Mouse (Mus musculus) right cerebral cortex, adult 18-20 months (tissue): ENCODE measurements around the gene Wfdc21.
A peak's percentile ranks its signal among the peaks of the same experiment; 100 is the strongest.

Source experiments
- DNase-seq: peaks from one replicate; pipeline ENCODE4 v3.0.0; 2022; ENCODE audit warnings: mixed read lengths

Wfdc21 gene

GRCm38 (mm10) chr11:83746681-83747080 lies at the start of gene Wfdc21:
Wfdc21 (plus strand) TSS chr11:83746940.
- no peak for DNase-seq

DNA sequence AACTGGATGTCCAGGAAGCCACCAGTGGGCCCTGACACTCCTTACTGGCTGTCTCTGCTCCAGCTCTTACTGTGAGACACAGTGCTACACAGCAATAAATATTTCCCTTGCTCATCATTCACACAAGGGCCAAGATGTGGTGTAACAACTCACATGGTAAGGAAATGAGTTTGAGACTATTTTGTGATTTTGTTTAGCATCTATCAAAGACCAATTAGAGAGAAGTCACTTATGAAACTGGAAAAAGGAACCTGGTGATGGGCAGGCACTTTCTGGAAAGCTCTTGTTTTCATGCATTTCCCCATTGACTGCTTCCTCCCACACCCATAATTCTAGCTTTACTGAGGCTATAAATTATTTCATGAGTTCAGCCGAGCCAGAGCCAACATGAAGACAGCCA lies 43.0 kb upstream of the Wfdc21 start, which contains the start of gene Wfdc17:
Gene Wfdc17 (plus strand): TSS at position 287 of the 400 bp plus-strand sequence.
- DNase-seq, result no peak

DNA sequence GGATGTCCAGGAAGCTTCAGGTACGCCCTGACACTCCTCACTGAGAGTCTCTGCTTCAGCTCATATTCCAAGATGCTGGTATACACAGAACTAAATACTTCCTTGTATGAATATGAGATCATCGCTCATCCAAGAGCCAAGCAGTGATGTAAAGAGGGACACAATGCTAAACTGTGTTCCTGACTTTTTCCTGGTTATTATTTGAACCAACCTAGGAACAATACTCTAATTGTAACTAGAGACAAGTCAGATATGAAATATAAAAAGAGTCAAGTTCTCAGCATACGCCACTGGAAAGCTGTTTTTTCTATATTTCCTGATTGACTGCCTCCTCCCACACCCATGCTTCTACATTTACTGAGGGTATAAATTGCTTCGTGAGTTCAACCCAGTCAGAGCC lies 38.0 kb upstream of the Wfdc21 start, which contains the start of gene Wfdc18:
Gene Wfdc18 (plus strand): TSS at position 301 of the 400 bp plus-strand sequence.
- no peak for DNase-seq

DNA sequence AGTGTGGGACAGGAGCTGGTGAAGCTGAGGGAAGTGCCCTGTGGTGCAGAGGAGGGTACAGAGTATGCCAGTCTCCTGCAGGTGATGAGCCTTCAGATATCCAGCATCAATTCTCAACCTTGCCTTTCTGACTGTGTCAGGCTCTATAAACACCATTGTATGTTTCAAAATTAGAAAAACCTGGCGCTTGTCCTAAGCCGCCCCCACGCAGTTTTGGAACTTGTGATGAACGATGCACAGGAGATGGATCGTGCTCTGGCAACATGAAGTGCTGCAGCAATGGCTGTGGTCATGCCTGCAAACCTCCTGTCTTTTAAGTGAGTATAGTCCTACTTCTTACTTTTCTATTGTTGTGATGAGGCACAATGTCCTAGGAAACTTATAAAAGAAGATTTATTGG lies 37.1 kb upstream of the Wfdc21 start:
- peak; percentile 15 for DNase-seq

DNA sequence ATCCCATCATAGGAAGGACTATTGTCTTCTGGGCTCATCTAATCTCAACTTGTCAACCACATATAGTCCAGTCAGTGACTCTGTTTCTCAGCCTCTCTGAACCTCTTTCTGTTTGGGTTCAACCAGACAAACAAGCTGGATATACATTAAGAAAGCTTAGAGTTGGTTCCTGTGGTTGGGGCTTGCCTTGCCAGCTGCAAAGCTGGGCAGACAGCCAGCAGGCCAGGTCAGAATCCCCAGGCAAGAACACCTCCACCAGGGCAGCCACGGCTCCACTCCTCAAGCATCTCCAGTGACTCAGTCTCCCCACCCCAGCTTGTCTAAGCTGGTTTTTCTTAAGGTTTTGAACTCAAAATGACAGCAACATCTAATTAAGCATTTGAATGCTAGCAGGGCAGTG lies 34.1 kb upstream of the Wfdc21 start:
- DNase-seq, result no peak

DNA sequence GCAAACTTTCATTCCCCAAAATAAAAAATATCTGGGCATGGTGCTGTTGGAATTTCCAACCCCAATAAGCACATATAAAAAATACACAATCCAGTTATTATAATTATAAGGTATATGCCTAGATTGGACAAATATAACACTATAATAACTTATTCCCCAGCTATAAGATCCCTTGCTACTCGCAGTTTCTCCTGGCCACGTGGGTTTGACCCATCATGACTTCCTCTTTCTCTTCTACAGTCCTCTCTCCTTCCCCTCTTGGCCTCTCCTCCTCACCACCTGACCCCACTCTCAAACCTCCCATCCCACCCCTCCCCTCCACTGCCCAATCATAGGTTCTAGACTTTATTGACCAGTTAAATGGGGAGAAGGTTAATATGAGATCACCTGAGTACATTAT lies 32.8 kb upstream of the Wfdc21 start:
- no peak for DNase-seq

DNA sequence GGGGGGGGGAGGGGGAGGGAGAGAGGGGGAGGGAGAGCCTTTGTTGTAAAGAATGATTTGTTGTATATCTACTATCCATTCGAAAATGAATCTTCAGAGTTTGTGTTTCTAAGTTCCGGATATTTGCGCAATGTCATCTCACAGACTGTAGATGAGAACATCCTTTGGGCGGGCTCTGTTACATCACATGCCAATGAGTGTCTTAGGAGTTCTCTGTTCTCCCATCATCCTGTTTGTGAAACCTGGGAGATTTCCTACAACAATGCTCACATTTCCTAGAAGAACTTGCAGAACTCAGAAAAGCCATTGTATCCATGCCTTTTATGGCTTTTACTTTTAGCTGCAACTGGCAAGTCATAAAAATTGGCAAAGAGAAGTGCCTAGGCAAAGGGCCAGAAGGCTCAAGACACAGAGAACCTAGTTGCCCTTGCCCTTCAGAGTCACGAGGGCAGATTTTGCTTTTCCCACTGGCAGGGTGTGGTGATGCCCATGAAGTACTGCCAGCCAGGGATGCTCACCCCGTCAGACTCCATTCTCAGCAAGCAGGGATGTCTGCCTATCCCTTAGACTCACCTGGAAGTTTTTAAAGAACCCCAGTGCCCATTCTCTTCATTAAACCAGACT lies 29.6 kb upstream of the Wfdc21 start:
- no peak for DNase-seq

DNA sequence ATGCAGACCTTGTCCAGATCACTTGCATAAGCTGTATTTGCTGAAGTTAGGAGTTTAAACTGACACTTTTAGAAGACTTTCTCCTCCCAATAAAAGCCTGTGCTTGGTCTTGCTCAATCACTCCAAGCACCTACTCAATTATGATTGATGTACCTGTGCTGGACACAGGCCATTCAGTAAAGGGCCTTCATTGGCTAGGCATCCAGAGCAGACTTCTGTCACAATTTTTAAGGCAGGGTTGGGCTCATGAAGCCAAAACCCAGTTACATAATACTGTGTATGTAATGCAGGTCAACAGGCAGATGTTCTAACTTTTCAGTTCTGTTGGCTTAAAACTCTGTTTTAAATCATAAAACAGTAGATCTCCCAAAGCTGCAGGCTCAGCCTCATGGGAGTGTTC lies 26.0 kb upstream of the Wfdc21 start:
- DNase-seq, result no peak

GRCm38 (mm10) chr11:83728757-83729432 lies 17.8 kb upstream of the Wfdc21 start:
- no peak for DNase-seq

DNA sequence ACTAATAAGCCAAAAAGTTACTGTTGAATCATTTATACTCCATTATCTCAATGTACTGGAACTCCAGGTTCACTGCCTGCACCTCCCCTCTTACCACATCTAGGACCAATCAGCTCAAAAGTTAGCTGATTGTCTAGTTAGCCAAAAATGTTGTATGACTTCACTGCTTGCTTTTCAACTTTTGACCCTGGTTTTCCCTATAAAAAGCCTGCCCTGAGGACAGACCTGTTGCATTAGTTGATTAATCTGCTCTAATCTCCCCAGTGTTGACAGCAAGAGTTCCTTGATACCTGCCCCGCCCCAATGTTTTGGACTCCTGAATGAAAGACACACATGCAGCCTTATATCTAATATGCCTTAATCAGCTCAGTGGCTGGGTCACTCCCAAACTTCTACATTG lies 15.6 kb upstream of the Wfdc21 start:
- no peak for DNase-seq

DNA sequence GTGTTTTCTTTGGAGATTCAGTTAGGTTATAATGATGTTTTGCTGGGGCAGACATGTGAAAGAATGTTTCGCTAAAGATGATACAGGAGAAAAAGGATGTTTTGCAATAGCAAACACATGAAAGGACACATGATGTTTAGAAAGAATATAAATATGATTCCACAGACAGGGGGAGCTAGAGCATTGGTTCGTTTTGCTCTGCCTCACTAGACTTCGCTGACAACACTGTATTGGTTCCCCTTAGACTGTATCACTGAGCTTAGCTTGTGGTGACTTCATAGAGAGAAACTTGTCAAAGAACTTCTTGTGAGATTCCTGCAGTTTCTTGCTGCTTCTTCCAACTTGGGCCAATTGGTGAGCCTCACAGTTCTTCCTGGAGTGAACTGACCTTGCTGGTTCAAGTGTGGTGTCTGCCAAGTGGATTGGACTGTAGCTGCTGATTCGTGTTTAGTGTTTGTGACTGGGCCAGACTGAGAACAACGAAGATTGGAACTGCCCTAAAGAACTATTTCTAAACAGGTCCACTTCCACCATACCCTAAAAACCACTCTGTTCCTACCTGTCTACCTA lies 13.6 kb upstream of the Wfdc21 start:
- DNase-seq, result no peak

- DNase-seq, result no peak
These were observed 12.5 kb upstream of the Wfdc21 start for GRCm38 (mm10) chr11:83734215-83734614.

DNA sequence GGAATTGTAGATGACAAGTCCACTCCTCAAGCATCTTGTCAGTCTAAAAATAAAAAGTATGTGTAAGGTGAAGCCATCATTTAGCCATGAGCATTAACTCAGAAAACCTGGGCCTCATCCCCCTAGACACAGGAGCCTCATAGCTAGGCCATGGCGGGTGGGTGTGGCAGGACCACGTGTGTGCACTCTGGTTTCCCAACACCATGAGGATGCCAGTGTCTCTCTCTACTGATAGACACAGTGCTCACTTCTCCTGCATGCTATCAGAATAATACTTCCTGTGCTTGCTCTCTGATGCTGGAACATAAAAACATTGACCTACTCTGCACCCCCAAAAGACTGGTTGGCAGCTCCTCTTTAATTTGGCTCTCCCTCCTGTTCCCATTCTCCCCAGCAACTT lies 10.9 kb upstream of the Wfdc21 start:
- DNase-seq, result no peak

DNA sequence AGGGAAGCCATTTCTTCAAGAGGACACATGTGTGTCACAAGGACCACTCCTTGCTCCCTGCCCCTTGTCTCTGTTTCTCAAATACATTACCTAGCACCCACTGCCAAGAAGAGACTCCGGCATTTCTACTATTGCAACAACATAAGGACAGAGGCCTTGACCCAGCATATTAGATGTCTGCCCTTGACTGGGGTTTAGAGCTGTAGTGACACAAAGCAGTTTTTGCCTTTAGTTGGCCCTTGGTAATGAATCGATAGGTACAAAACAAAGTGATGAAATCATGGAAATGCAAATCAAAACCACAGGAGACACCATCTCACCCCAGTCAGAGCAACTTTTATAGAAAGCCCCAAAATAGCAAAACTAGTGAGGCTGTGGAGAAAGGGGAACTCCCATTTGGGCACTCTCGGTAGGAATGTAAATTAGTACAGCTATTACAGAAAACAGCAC lies 9.6 kb upstream of the Wfdc21 start:
- DNase-seq, result no peak

DNA sequence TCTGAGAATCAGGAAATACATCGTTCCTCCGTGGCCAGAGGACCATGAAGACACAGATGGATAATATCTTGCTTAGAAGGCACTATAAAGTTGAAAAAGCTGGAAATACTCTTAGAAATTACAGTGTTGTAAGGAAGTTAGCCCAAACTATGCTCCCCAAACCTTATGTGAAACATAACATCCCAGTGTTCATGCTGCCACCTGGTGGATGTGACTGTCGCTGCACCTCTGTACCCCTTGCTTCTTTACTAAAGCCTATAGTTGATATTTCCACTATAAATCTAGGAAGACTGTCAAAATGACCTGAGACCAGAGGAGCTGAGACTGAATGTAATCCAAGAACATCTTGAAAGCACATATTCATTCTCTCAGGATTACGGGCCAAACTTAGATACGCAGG lies 7.5 kb upstream of the Wfdc21 start:
- peak; percentile 71 for DNase-seq

DNA sequence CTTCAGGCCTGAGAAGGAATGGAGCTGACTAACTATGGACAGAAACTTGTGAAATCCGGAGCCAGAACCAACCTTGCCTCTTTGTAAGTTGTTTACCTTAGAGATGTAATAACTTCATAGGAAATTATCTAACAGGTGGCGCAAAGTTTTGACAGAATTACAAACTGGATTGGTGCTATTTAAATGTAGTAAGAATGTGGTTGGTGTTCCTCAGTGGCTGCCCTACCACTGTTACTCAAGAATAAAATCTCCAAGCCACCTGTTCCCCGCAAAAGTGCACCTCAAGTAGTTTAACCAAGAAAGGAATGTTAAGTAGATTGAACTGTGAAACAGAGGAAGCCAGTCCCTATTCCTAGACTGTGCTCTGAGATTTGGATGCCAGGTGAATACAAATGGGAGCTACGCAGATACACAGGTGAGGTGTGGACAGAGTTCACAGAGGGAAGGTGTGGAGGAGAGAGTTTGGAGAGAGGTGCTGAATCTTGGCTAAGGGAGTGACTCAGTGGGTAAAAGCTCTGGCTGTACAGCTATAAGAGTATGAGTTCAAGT lies 6.2 kb upstream of the Wfdc21 start:
- DNase-seq, result no peak

DNA sequence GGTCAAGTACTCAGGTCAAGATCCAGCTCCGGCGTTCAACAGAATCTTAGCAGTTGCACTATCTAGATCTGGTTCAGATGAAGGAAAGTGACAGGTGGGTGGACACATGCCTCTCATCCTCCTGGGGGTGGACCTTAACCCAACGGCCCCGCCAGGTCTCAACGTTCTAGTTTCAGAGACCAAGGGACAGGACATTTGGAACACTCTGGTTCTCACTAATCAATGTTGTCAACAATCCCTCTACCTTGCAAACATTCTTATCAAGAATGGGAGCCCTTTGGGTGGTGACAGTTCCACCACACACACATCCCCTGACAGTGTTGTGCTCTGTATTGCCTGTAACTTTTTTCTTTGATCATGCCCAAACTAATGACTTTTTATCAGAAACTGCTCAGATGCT lies 4.9 kb upstream of the Wfdc21 start:
- DNase-seq, result no peak

GRCm38 (mm10) chr11:83742731-83743355 lies 3.9 kb upstream of the Wfdc21 start:
- no peak for DNase-seq

DNA sequence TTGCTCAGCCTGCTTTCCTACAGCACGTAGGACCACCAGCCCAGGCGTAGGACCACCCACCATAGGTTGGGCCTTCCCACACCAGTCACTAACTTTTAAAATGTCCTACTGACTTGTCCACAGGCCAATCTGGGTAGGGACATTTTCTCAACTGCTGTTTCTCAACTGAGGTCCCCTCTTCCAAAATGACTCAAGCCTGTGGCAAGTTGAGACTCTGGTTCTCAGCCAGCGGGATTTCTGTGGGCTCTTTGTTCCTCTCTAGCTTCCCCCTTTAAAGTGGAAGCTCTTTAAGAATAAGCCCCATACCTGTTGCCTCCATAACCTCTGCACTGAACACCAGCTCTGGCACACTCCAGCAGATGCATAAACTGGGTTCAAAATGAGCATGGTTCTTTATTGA lies 3.2 kb upstream of the Wfdc21 start:
- DNase-seq, result no peak

DNA sequence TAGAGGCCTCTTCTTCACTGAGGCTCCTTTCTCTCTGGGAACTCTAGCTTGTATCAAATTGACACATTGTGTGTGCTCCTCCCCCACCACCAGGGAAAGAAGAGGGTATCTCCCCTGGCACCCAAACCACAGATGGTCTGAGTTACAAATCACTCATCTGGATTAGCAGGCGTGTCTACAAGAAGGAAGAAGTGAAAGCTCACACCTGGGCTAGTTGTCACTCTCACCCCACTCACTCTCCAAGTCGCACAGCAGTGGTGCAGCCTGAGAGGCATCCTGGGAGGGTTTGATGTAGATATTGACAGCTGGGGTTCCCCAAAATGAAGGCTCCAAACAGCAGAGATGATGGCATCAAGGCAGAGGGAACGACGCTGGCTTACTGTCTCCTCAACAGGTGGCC lies 588 bp upstream of the Wfdc21 start:
- DNase-seq, result no peak

- DNase-seq, result no peak
These were observed 881 bp downstream of the Wfdc21 start for GRCm38 (mm10) chr11:83747376-83748265.

- DNase-seq, result peak; percentile 92
These were observed 6.9 kb downstream of the Wfdc21 start, which contains the start of gene Heatr6 for GRCm38 (mm10) chr11:83753581-83754181. Heatr6 (plus strand) TSS chr11:83753696.
